Mouse (Mus musculus) thymus, adult 18-20 months (tissue): ENCODE results near the gene Prdx2.
A peak's percentile ranks its signal among the peaks of the same experiment; 100 is the strongest.

Experiments
- DNase-seq, 2 experiments: peaks; one replicate each; pipeline ENCODE4 v3.0.0; 2022; ENCODE audit warnings: mixed read lengths in 2 of 2

Gene Prdx2

DNA sequence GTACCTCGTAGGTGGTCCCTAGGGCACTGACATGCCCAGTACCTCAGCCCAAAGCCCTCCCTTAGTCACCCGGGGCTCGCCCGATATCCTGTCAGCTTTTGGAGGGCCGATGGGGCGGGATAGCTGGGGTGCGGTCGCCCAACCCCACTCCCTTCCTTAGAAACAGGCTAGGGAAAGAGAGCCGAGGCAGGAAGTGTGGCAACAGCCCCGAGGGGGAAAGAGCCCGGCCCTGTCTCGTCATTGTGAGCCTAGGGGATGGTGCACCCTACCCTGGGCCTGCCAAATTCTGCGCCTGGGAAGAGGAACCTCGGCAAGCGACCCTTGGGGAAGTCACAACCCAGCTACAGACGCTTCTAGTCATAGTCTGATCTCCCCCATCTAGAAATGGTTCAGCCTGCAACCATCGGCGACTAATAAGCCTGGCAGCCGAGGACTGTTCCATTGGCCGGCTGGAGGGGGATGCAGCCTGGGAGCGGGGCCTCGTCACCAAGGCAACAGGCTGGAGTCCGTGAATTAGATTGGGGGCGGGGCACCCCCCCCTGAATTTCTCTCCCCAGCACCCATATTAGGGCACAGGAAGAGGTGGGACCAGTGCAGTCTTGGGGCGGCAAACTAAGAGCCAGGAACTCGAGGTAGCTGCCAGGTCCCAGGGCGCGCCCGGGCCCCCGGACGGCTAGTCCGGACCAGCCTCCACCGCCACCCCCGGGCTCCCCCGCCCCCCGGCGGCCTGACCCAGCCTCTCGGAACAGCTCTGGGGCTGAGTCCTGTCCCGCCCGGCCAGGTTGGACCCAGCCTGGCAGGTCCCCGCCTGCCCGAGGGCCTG is 10.4 kb downstream of the Prdx2 start:
- peak; percentile 71 to 84 for DNase-seq

GRCm38 (mm10) chr8:84980622-84981358 is 11.4 kb downstream of the Prdx2 start:
- DNase-seq, result peak in 1 of 2 experiments; percentile 43

- DNase-seq, result no peak
These were observed 12.5 kb downstream of the Prdx2 start for GRCm38 (mm10) chr8:84981644-84982498.

DNA sequence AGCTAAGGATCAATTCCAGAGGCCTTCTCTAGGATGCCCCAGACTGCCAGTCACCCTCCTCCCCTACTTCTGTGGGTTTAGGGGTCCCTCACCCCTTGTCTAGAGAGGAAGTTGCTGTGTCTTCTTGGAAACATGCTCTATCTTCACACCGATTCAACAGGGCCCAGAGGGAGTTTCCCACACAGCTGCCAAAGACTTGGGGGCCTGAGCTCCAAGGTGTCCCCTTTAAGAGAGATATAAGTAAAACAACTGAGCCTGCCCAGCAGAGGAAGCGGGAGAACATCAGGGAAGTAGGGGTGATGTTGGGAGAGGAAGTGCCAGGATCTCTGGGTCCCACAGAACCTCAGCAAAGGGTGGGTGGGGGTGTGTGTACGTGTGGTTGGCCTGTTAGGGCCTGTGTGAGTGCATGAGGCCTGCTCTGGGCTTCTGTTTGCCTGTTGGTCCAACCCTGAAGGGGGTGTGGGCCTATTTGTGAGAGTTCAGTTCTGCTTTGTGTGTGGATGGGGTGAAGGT is 13.2 kb downstream of the Prdx2 start:
- DNase-seq, result no peak

DNA sequence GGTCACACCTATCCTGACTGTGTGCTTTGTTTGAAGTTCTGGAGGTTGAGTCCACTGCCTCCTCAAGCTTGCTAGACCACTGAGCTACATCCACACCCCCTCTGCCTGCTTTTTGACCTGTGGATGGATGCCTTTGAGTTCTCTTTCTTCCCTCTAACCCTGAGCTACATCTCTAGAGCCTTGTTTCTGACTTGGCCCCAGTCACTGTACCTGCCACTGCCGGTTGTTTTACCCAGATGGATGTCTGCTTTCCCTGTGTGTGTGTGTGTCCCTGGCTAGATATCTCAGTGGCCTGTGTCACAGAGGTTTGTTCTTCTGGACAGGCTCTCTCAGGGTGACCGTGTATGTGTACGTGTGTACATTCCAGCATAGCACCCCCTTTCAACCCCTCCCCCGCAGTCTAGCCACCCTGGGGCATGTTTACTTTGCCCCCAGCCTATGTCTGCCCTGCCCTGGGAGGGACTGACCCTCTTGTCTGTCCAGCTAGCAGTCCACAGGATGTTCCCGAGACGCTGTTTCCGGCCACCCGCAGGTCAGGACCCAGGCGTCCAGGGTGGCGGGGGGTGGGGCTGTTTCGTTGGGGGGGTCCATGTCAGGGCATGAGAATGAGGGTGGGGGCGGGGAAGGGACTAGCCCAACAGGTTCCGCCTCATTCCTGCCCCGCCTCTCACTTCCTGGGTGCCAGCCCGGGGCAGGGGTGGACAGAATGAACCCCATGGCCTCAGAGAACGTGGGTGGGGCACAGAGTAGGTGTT is 15.1 kb downstream of the Prdx2 start:
- DNase-seq, result no peak

GRCm38 (mm10) chr8:84985049-84985683 is 15.8 kb downstream of the Prdx2 start:
- no peak for DNase-seq

GRCm38 (mm10) chr8:84985684-84986378 is 16.4 kb downstream of the Prdx2 start:
- peak; percentile 85 to 90 for DNase-seq

DNA sequence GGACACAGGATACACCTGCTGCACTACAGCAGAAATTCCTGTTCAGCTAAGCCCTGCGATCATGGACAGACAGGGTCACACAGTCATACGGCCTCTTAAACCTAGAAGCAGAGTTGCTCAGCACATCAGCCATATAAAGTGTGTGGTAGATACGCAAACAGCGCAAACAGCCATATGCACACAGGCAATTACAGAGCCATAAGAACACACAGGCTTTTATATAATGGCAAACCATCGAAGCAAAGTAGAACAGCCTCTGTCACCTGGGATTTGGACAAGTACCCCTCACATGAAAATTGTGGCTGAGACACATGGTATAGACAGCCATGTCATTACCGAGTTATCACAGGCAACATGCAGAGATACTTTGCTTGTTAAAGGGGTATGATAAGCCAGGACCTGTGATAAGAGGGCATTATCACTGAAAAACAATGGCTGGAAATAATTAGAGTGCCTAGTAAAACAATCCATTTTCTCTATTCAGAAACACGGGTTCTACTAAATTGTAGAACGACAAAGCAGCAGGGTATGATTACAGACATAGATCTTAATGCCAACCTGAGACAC is 17.1 kb downstream of the Prdx2 start:
- DNase-seq, result no peak

- no peak for DNase-seq
These were observed 18.0 kb downstream of the Prdx2 start for GRCm38 (mm10) chr8:84987388-84987787.

- DNase-seq, result no peak
These were observed 18.5 kb downstream of the Prdx2 start for GRCm38 (mm10) chr8:84987903-84988302.

- DNase-seq, result peak in 1 of 2 experiments; percentile 30
These were observed 19.9 kb downstream of the Prdx2 start for GRCm38 (mm10) chr8:84989311-84989731.

DNA sequence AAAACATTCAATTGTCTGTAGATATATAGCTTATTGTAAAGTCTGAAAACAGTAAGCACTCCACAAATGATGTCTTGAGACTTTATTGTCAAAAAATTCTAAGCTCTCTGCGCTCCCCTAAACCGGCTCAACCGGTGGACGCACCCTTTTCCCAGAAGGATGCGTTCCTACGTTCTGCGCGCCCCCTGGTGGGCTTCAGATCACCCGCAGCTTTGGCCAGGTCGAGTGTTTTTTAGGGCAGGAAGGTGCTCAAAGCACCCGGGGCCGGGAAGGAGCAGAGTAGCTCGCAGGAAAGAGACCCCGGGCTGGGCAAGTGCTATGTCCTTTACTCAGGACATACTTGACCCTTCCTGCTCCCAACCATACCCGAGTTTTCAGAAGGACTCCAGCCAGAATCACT is 20.4 kb downstream of the Prdx2 start:
- peak; percentile 76 to 88 for DNase-seq

GRCm38 (mm10) chr8:84990349-84990748 is 21.0 kb downstream of the Prdx2 start, which contains the start of gene Hook2:
Hook2 (plus strand) TSS chr8:84990603.
- peak; percentile 92 to 96 for DNase-seq

DNA sequence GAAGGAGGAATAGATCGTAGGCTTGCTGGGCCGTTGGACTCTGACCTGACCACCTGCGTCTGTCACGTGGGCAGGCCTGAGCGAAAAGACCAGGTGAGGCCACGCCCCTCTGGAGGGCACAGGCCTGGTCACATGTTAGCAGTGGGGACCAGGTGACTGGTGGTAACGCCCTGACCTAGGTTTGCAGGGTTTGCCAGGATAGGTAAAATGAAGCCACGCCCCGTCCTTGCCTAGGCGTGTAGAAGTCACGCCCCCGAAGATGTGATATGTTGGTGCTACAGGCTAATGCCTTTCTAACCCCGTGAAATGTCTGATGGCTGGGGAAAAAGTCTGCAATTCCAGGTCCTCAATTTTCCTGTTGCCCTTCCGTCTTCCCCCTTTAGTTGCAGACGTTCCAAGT is 21.4 kb downstream of the Prdx2 start:
- peak in 1 of 2 experiments; percentile 69 for DNase-seq

DNA sequence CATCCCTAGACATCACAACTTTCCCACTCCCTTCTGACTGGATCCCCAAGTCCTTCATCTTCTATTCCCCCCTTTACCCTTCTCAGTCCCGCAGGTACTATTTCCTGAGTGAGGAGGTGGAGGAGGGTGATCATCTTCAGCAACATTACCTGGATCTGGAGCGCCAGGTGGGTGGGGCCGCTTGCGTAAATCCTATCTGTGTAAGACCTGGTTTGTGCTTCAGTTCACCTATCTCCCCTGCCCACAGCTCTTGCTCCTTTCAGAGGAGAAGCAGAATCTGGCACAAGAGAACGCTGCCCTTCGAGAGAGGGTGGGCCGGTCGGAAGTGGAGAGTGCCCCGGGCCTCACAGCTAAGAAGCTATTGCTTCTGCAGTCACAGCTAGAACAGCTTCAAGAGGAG is 25.0 kb downstream of the Prdx2 start:
- DNase-seq, result no peak

DNA sequence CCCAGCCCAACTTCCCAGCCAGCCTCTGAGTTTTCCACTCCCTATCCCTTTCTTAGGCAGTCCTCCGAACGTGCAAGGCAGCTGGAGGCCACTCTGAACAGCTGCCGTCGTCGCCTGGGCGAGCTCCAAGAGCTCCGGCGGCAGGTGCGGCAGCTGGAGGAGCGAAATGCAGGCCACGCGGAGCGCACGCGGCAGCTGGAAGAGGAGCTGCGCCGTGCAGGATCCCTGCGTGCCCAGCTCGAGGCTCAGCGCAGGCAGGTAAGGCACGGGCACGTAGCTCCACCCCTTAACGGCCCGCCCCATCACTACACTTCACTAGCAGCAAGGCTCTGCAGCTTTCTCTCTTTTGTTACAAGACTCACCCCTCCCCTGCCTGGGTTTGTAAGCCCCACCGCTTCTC is 26.3 kb downstream of the Prdx2 start:
- no peak for DNase-seq

DNA sequence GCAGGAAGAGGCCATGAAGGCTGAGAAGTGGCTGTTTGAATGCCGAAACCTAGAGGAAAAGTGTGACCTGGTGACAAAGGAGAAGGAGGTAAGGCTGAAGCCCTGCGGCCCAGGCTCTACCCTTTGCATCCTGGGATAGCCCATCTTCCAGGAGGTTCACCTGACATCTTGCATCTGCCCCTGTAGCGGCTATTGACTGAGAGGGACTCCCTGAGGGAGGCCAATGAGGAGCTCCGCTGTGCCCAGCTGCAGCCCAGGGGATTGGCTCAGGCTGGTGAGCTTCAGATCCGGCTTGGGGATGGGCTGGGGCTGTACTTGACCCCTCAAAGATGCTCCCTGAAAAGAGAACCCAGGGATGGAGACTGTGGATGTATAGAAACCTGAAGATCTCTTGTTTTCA is 27.6 kb downstream of the Prdx2 start:
- DNase-seq, result no peak

DNA sequence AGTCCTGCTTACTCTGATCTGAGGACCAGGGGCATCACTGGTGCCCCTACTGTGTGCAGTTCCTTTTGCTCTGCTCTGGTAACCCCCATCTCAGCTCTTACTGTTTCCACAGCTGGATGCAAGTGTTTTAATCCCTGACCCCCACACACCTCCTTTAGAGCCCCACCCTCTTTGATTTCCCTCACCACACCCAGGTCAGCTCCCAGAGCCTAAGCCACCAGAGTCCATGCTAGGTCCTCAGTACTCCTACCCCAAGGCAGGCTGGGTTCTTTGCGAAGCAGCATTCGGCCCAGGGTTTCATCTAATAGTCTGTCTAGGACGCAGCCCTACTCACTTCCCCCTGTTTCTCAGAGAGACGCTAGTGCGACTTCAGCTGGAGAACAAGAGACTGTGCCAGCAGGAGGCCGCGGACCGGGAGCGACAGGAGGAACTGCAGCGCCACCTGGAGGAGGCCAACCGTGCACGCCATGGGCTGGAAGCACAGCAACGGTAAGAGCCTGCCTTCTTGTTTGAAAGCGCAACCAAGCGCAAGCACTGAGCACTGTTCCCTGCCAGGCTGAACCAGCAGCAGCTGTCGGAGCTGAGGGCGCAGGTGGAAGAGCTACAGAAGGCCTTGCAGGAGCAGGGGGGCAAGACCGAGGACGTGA is 28.4 kb downstream of the Prdx2 start:
- peak; percentile 84 to 86 for DNase-seq

DNA sequence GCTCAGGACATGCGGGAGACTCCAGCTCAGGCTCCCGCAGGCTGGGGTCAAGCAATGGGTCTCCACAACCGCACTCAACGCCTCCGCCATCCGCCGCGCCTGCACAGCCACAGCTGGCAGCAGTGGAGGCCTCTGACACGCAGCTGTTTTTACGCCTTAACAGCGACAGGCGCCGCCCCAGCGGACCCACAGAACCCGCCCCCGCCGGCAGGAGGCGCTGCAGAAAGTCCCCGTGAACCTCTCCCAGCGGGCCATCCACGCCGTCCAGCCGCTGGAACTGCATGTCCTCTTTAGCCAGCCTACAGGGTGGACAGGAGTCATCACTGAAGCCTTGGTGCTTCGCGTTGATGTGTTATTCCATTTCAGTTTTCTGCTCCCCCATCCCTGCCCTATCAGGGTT is 38.3 kb downstream of the Prdx2 start:
- DNase-seq, result no peak

- no peak for DNase-seq
These were observed 41.9 kb downstream of the Prdx2 start for GRCm38 (mm10) chr8:85011242-85011641.
